Mouse (Mus musculus): ENCODE data around the gene Zfp444. TPM values are rescaled to one million over a fixed set of nuclear protein-coding genes. Genes with fewer than 3 reads are reported as not detected.

The Zfp444 gene
- polyA plus RNA-seq, 1 experiment from 2014 or later, result 23.7 TPM

DNA sequence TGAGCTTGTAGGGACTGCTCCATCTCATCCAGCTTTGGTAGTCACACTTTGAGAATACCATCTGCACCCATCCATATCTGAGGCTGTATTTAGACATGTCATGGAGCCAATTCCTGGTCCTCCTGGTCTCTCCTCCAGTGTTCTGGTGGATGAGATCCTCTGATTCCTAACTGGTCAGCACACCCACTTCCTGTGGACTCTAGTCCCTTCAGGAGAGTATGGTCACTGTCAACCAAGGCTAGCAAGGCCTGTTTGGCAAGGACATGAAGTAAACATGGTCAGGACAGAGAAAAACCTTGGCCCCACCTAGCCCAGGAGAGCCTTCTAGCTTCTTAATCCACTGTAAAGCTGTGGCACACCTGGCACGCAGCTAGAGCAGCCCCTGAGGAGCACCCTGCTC is 20.8 kb upstream of the Zfp444 start:
- Histone ChIP-seq H3K4me1 (replicated peaks; ENCODE audit: control insufficient read depth, insufficient read depth) (peaks cover 7% of the 10 kb centered on the region; the same call in 1 of the 2 replicates), H3K9ac (ENCODE audit: low read length) (0 out of 2 replicates have a peak overlapping the region, but pooled peaks have one; percentile 13), H3K4me3 (ENCODE audit: low read depth, low read length) (no peak overlapping the region), H3K27ac (replicated peaks) (peak overlapping the region; percentile 4; the same call in 1 of the 2 replicates), H3K36me3 (ENCODE audit: control insufficient read depth, insufficient read depth, low read length) (no peaks in the 10 kb centered on the region), H3K27me3 (ENCODE audit: control insufficient read depth, insufficient read depth, low read length) (no peaks in the 10 kb centered on the region), H3K9me3 (ENCODE audit: control insufficient read depth, low read length) (no peaks in the 10 kb centered on the region), H3K4me2 (replicated peaks; ENCODE audit: low read depth) (no peak overlapping the region)
- 58% methylated on average over 1 of the region's 1 CpGs for WGBS
- DNase-seq (ENCODE audit: low spot score) (no peak), ATAC-seq (ENCODE audit: low FRiP score, low TSS enrichment) (no peak)
- TF ChIP-seq EP300 (optimal IDR thresholded peaks at IDR 0.05), result no peak
- no peak for TF ChIP-seq CTCF (IDR thresholded peaks at IDR 0.05; ENCODE audit: low read depth)

DNA sequence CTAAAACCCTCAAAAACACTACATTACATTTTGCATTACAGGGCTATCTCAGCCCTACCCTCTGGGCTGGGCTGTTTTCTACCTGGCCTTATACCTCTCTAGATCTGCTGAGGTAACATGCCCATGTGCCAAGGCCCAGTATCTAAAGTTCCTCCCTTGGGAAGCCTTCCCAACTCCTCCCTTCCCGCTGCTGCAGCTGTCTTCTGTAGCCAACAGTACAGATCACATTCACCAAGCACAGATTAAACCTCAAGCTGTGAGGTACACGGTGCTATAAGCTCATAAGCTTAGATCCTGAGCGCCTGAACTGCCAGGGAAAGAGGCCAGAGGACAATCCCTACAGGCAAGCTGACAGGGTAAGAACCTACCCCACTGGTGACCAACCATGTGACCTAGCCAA is 20.0 kb upstream of the Zfp444 start:
- H3K9ac ChIP-seq (ENCODE audit: low read length), result no peak overlapping the region

DNA sequence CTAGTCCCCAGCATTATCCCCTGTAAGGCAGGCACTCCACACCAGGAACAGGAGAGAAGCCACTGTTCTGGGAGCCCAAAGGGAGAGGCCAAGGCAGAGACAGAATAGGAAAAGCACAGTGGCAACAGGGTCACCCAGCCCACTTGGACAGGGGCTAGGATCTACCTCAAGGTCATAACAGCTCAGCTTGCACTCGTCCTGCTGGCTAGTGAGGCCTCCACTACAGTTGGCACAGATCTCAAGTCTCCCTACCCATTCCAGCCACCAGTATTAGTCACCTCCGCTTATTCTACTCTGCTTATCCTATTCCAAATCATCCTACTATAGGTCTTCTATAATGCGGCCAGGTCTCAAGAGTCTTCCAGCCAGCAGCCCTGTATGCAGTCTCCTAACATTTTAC is 18.9 kb upstream of the Zfp444 start:
- Histone ChIP-seq H3K9ac (ENCODE audit: low read length) (no peak overlapping the region), H3K4me2 (replicated peaks; ENCODE audit: low read depth) (no peak overlapping the region), H3K27ac (replicated peaks) (no peak overlapping the region; the same call in 1 of the 2 replicates), H3K36me3 (ENCODE audit: control insufficient read depth, insufficient read depth, low read length) (no peaks in the 10 kb centered on the region), H3K27me3 (ENCODE audit: control insufficient read depth, insufficient read depth, low read length) (no peaks in the 10 kb centered on the region), H3K4me3 (ENCODE audit: low read depth, low read length) (no peak overlapping the region), H3K9me3 (ENCODE audit: control insufficient read depth, low read length) (no peaks in the 10 kb centered on the region), H3K4me1 (replicated peaks; ENCODE audit: control insufficient read depth, insufficient read depth) (peaks cover 4% of the 10 kb centered on the region; the same call in 1 of the 2 replicates)
- DNase-seq (ENCODE audit: low spot score) (no peak), ATAC-seq (ENCODE audit: low FRiP score, low TSS enrichment) (no peak)
- TF ChIP-seq EP300 (optimal IDR thresholded peaks at IDR 0.05), result no peak
- no peak for TF ChIP-seq CTCF (IDR thresholded peaks at IDR 0.05; ENCODE audit: low read depth)
- WGBS, result 81% methylated on average over 3 of the region's 3 CpGs

More for the DNA sequence above, 20.0 kb upstream of the Zfp444 start:
- peaks cover 6% of the 10 kb centered on the region; the same call in 1 of the 2 replicates for H3K4me1 ChIP-seq (replicated peaks; ENCODE audit: control insufficient read depth, insufficient read depth)
- no peak for TF ChIP-seq CTCF (IDR thresholded peaks at IDR 0.05; ENCODE audit: low read depth)
- no peak for TF ChIP-seq EP300 (optimal IDR thresholded peaks at IDR 0.05)
- no peaks in the 10 kb centered on the region for H3K27me3 ChIP-seq (ENCODE audit: control insufficient read depth, insufficient read depth, low read length)
- H3K9me3 ChIP-seq (ENCODE audit: control insufficient read depth, low read length), result no peaks in the 10 kb centered on the region
- no peak overlapping the region for H3K4me3 ChIP-seq (ENCODE audit: low read depth, low read length)
- H3K27ac ChIP-seq (replicated peaks), result 0 out of 2 replicates have a peak overlapping the region, but pooled peaks have one; percentile 13
- DNase-seq (ENCODE audit: low spot score) (no peak), ATAC-seq (ENCODE audit: low FRiP score, low TSS enrichment) (no peak)
- 60% methylated on average over 3 of the region's 3 CpGs for WGBS
- no peak overlapping the region for H3K4me2 ChIP-seq (replicated peaks; ENCODE audit: low read depth)
- no peaks in the 10 kb centered on the region for H3K36me3 ChIP-seq (ENCODE audit: control insufficient read depth, insufficient read depth, low read length)

DNA sequence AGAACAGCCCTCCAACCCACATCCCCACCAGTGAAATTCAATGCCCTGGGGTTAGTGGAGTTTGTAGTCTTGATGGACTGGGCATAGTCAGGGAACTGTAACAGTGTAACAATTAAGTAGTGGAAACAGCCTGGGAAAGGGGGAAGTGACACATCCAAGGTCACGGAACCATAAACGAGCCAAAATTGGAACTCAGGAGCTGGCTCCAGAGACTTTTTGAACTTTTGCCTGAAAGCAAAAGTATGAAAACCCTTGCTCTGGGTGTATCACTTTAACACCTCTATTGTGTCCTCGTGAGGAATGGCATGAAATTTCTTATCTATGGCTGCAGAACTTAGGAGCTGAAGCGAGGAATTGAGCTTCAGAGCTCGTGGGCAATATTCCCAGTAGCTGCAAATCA is 17.9 kb upstream of the Zfp444 start:
- no peak for DNase-seq (ENCODE audit: low spot score)
- Histone ChIP-seq H3K4me3 (ENCODE audit: low read depth, low read length) (no peak overlapping the region), H3K4me1 (replicated peaks; ENCODE audit: control insufficient read depth, insufficient read depth) (peaks cover 4% of the 10 kb centered on the region; the same call in 1 of the 2 replicates), H3K9me3 (ENCODE audit: control insufficient read depth, low read length) (no peaks in the 10 kb centered on the region), H3K4me2 (replicated peaks; ENCODE audit: low read depth) (peak overlapping the region; percentile 89), H3K9ac (ENCODE audit: low read length) (no peak overlapping the region), H3K27ac (replicated peaks) (peak overlapping the region; percentile 95; the same call in 1 of the 2 replicates), H3K27me3 (ENCODE audit: control insufficient read depth, insufficient read depth, low read length) (no peaks in the 10 kb centered on the region), H3K36me3 (ENCODE audit: control insufficient read depth, insufficient read depth, low read length) (no peaks in the 10 kb centered on the region)
- no peak for ATAC-seq (ENCODE audit: low FRiP score, low TSS enrichment)
- WGBS, result 44% methylated on average over 5 of the region's 5 CpGs
- no peak for TF ChIP-seq CTCF (IDR thresholded peaks at IDR 0.05; ENCODE audit: low read depth)
- no peak for TF ChIP-seq EP300 (optimal IDR thresholded peaks at IDR 0.05)

DNA sequence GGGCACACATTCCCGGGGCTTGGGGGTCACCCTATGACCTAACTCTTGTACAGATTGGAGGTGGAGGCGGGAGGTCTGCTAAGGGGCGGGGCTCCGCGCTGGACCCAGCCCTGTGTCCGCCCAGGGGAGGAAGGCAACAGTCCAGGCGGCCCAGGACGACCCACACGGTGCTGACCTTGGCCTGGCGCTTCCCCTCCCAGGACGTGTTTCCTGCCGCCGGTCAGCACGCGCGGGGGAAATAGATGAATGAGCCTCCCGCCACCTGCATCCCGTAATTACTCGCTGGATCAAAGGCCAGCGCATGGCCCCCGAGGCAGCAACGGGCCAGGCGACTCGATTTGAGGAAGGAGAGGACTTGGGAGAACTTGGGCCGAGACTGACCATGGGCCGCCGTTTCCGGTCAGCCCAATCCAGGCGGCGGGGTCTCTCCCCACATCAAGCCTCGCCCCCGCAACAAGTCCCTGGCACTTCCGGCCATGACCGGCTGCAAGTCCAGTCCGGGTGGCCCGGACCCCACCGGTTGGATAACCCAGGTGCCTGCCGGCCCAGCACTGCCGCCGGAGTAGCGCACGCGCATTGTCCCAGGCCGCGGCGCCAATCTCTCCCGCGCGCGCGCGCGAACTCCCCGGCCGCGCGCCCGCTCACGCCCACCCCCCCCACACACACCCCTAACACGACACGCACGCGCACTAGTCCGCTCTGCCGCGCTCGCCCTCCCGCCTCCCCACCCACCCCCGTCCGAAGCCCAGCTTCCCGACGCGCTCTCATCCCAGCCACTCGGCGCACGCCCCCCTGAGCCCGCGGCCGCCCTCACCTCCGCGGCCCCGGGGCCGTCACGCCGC is 16.8 kb upstream of the Zfp444 start:
- peak overlapping the region; percentile 84 for H3K4me3 ChIP-seq (ENCODE audit: low read depth, low read length)
- H3K36me3 ChIP-seq (ENCODE audit: control insufficient read depth, insufficient read depth, low read length), result no peaks in the 10 kb centered on the region
- DNase-seq (ENCODE audit: low spot score) (peak; percentile 91), ATAC-seq (ENCODE audit: low FRiP score, low TSS enrichment) (peak; percentile 73)
- H3K4me1 ChIP-seq (replicated peaks; ENCODE audit: control insufficient read depth, insufficient read depth), result peaks cover 4% of the 10 kb centered on the region; the same call in 1 of the 2 replicates
- under 1% methylated on average over 33 of the region's 85 CpGs for WGBS
- H3K27me3 ChIP-seq (ENCODE audit: control insufficient read depth, insufficient read depth, low read length), result no peaks in the 10 kb centered on the region
- no peaks in the 10 kb centered on the region for H3K9me3 ChIP-seq (ENCODE audit: control insufficient read depth, low read length)
- peak overlapping the region; percentile 83 for H3K9ac ChIP-seq (ENCODE audit: low read length)
- TF ChIP-seq EP300 (optimal IDR thresholded peaks at IDR 0.05) (no peak), CTCF (IDR thresholded peaks at IDR 0.05; ENCODE audit: low read depth) (no peak)
- H3K27ac ChIP-seq (replicated peaks), result peak overlapping the region; percentile 95
- H3K4me2 ChIP-seq (replicated peaks; ENCODE audit: low read depth), result peak overlapping the region; percentile 89

All from stomach, postnatal 0 days (tissue).